Mouse (Mus musculus) right cerebral cortex, postnatal 36 days (tissue): ENCODE data around the gene Krtap15.

Source experiments
- DNase-seq, 2 experiments: peaks; one replicate each; pipeline ENCODE4 v3.0.0; 2022; ENCODE audit warnings: low spot score in 2 of 2, mixed read lengths in 1 of 2

Krtap15 gene

DNA sequence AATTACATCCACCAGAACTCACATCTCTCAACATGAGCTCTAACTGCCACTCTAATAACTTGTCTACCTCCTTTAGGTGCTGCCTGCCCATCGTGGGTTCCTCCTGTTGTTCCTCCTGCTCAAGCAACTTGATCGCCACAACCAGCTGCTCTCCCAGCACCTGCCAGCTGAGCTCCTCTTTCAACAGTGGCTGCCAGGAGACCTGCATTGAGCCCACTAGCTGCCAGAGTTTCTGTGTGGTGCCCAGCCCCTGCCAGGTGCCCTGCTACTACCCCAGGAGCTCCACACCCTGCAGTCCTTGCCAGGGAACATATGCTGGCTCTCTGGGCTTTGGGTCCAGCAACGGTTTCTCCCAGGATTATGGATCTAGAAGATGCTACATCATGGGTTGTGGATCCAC, at the start of gene Krtap15:
Gene Krtap15 (plus strand): TSS at position 150 of the 400 bp plus-strand sequence.
- no peak for DNase-seq

DNA sequence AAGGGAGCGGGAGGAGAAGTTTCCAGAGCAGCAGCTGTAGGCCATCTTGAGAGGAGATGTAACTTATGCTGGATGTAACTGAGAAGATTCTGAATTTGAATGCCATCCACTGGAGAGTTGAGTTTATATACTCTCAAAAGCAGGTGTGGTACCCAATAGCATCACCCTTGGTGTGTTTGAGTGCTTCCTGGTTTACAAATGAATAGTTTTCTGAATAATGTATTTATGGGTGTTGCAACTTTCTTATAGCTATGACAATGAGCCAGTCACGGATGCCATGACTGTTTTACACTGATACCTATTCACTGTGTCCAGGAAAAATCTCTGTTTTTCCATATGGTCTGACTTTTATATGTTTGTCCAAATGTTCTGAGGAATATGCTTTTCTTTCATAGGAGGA, 45.9 kb upstream of the Krtap15 start, which contains the start of gene 2310057N15Rik:
Gene 2310057N15Rik (minus strand): TSS at position 101 of the 400 bp plus-strand sequence.
- no peak for DNase-seq

DNA sequence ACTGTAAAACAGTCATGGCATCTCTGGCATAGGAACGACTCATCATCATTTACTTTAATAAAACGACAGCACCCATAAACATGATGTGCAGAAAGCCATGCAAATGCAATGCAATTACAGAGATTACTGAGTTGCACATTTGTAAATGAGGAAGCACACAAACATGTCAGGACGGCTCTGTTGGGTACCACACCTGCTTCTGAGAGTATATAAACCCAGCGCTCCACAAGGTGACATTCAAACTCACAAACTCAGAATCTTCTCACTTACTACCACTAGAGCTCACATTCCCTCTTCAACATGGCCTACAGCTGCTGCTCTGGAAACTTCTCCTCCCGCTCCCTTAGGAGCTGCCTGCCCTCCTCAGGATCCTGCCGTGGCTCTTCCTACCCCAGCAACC, 42.4 kb upstream of the Krtap15 start, which contains the start of gene Gm5965:
Gene Gm5965 (plus strand): TSS at position 301 of the 400 bp plus-strand sequence.
- DNase-seq: no peak

DNA sequence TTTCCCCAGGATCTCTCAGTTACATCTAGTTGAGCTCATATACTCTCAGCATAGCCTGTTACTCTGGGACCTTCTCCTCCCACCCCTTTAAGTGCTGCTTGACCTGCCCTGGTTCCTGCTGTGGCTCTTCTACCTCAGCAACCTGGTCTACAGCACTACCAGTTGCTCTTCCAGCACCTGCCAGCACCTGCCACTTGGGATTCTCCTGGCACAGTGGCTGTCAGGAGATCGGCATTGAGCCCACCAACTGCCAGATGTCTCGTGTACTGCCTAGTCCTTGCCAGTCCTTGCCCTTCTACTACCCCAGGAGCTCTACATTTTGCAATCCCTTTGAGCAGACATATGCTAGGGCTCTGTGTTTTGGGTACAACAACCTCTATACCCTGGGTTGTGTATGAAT, 33.2 kb upstream of the Krtap15 start:
- DNase-seq: no peak

DNA sequence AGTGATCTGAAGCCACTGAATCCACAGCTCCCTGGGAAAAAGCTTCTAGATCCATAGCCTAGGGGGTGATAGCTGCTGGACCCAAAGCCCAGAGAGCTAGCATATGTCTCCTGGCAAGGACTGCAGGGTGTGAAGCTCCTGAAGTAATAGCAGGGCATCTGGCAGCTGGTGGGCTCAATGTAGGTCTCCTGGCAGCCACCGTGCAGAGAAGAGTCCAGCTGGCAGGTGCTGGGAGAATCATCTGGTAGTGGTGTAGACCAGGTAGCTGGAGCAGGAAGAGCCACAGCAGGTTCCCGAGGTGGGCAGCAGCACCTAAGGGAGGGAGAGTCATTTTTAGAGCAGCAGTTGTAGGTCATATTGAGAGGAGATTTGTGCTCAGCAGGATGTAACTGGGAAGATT, 8.2 kb upstream of the Krtap15 start, which contains the start of gene Gm20741:
Gene Gm20741 (minus strand): TSS at position 394 of the 400 bp plus-strand sequence.
- no peak for DNase-seq

DNA sequence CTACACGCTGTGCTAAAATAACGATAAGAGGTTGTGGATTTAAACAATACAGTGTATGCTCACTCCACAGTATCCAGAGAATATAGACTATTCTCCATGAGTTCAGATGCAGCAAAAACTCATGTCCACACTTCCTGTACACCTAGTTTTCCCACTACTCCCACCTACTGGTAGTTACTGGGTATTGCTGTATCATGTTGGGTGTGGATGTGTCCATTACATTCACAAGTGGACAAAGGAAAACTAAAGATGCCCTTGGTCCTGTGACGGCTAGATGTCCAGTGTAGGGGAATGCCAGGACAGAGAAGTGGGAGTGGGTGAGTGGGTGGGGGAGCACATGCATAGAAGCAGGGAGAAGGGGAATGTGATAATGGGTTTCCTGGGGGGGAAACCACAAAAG, 3.7 kb downstream of the Krtap15 start:
- DNase-seq: no peak

DNA sequence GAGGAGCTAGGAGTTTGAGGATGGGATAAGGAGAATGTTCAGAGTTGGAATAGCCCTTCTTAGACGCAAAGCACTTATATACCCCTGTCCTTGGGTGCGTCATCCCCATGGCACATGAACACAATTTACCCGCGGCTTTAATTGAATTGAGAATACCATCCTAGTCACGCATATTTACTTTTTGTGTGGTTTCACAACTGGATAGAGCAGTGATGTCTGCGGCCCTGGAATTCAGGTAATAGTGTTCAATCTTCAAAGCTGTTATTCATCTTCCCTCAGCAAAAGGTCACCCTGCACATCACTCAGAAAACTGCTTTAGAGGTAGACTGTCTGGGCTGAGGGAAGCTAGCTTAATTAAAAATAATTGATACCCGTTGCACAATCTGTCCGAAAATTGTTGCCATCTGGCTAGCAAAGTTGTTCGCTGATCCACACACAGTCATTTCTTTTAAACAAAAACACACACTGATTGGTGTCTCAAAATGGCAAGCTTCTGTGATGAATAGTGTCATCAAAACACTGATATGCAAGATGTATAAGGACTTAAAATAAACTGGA, 6.2 kb downstream of the Krtap15 start, which contains the start of gene Krtap14:
Gene Krtap14 (minus strand): TSS at position 51 of the 558 bp plus-strand sequence.
- DNase-seq: no peak

DNA sequence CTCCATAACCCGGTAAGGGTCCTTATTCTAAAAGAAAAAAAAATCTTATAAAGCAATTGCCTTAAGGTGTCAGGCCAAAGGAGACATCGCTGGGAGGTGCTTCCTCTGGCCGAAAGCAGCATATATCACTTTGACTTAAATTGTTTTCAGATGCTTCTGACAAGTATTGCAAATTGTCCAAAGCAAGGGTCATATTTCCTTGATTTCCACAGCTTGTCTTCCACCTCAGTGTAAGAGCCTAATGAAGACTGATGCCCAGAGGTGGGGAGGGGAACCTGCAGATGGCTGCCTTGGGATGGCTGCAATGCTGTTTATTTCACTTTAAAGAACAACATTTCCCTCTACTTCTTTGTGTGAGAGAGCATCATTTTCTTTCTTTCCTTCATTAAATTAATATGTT, 7.0 kb downstream of the Krtap15 start:
- no peak for DNase-seq

DNA sequence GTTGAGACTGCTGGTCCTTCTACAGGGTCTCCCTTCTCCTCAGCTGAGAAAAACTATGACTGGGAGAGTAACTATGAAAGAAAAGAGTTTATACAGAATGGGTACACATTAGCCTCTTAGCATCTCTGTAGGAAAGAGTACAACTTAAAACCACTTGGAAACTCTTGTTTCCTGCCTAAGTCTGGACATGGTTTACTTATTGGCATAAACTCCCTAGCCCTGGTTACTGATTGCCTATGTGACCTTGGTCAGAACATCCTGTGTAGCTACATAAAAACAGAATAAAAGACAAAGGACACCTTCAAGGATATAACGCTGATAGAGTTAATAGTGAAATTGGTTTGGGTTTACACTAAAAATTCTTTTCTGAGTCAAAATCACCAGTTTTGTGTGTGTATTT, 27.3 kb downstream of the Krtap15 start:
- DNase-seq: no peak

DNA sequence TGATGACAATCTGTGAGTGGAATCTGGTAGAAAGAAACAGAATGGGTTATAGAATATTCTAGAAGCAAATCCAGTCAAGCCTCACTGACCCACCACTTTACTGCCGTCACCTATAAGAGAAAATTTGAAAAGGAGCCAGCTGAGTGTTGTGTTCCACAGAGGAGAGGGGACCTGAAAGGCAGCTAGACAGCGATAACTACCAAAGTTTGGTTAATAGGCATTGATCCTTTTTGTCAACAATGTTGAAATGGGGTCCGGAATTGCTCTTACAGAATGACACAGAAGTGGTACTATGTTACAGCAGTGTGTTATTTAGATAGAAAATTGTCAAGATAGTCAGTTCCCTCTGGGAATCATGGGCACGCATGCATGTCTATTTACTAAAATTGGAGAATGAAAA, 28.5 kb downstream of the Krtap15 start:
- DNase-seq: no peak

DNA sequence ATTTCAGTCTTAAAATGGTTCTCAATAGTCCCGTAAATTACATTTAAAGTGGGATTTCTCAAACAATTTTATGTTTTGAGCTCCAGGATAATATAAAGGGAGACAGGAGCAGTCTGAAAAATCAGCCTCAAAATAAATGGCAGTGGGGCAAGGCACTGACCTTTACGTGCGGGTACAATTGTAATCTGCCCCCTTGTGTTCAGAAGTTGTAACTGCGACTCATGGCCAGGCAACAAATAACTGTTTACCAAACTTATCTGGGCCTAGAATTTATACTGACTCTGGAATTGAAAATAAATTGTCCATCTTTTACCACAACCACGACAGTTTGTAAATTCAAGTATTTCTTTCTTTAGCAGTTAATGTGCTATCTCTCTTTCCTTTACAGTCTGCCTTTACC, 31.4 kb downstream of the Krtap15 start:
- DNase-seq: no peak

DNA sequence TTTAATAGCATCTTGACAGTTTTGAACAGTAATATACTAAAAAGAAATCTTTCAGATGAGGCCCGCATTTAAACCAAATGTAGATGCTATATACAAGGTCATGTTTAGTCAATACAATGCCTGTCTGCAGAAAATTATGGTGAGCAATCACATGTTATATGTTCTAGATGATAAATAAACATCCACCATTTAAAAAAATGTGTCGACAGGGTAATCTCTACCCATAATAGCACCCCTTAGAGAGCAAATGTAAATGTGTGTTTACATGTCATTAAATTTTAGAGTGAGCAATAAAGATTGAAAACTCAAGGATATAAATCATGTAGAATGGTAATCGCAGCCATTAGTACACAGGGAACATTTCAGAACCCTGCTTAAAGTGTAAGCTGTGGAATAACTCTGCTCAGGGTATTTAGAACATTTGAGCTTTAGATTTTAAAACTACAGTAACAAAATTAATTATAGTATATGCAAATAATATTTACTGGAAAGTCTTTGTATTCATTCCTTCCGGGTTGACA, 44.9 kb downstream of the Krtap15 start:
- no peak for DNase-seq

DNA sequence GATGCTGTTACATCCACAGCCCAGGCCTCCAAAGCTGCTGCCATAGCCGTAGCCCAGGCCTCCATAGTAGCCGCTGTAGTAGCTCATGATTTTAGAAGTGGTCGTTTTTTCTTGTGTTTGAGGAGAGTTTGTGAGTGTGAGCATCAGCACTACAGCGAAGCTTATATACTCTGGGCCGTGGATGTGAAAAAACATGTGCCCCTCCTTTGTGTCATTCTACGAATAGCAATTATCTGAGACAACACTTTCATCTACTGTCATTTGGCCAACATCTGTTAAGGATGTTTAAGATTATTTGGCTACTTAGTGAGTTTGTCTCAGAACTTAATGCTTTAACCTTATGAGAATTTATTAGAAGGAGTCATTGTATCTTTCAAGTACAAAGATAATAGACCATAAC, 49.3 kb downstream of the Krtap15 start, which contains the start of gene Krtap19-1:
Gene Krtap19-1 (minus strand): TSS at position 101 of the 400 bp plus-strand sequence.
- no peak for DNase-seq

DNA sequence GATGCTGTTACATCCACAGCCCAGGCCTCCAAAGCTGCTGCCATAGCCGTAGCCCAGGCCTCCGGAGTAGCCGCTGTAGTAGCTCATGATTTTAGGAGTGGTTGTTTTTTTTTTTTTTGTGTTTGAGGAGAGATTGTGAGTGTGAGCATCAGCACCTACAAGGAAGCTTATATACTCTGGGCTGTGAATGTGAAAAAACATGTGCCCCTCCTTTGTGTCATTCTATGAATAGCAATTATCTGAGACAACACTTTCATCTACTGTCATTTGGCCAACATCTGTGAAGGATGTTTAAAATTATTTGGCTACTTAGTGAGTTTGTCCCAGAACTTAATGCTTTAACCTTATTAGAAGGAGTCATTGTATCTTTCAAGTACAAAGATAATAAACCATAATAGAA, 54.2 kb downstream of the Krtap15 start, which contains the start of gene Krtap19-2:
Gene Krtap19-2 (minus strand): TSS at position 101 of the 400 bp plus-strand sequence.
- no peak for DNase-seq

DNA sequence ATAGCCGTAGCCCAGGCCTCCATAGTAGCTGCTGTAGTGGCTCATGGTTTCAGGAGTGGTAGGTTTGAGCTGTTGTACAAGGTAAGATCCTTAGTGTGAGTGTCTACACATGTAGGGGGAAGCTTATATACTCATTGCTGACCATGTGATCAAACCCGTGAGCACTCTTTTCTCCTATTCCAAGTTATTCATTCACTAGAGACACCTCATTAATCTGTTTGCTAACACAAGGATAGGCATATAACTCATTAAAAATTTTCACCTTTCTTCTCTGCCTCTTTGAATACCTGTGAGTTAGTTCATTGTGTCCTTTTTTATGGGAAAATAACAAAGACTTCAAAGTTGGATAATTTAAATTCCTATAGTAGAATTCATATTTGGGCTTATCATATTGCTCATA, 57.9 kb downstream of the Krtap15 start, which contains the start of gene Krtap19-3:
Gene Krtap19-3 (minus strand): TSS at position 101 of the 400 bp plus-strand sequence.
- no peak for DNase-seq
